Mouse (Mus musculus) CH12.LX (cell line): ENCODE data around the gene Dnajc28. TPM values are rescaled to one million over a fixed set of nuclear protein-coding genes. Genes with fewer than 3 reads are reported as not detected.
A peak's percentile ranks its signal among the peaks of the same experiment; 100 is the strongest.

Experiments
- DNase-seq: peaks from one replicate; pipeline ENCODE4 v3.0.0-alpha.2; 2013; ENCODE audit errors: extremely low read depth
- H3K27ac ChIP-seq: 2 replicates; pipeline ENCODE4 v1.5.1; 2012; ENCODE audit warnings: low read depth, mild to moderate bottlenecking, control low read depth, moderate library complexity; ENCODE audit not compliant: insufficient read depth
- H3K27me3 ChIP-seq: replicated peaks from 2 replicates; pipeline ENCODE3; 2012; ENCODE audit warnings: inconsistent platforms
- H3K36me3 ChIP-seq, 2 experiments: replicated peaks in 1 of 2; 2 replicates each; pipeline versions ENCODE3 to v1.6.1; 2012; ENCODE audit warnings: inconsistent platforms in 1 of 2, low read length in 1 of 2, mild to moderate bottlenecking in 1 of 2, mixed read lengths in 1 of 2, moderate library complexity in 1 of 2; ENCODE audit not compliant: control insufficient read depth in 1 of 2, insufficient read depth in 1 of 2
- H3K4me1 ChIP-seq, 2 experiments: 2 replicates each; pipeline ENCODE4 v1.6.1; 2012; ENCODE audit warnings: inconsistent platforms in 1 of 2, moderate library complexity in 1 of 2; ENCODE audit not compliant: insufficient read depth in 2 of 2, control insufficient read depth in 1 of 2
- H3K4me2 ChIP-seq: 2 replicates; pipeline ENCODE4 v1.6.1; 2012; ENCODE audit warnings: low read depth, mild to moderate bottlenecking, control low read depth; ENCODE audit not compliant: poor library complexity, insufficient read depth, severe bottlenecking
- H3K4me3 ChIP-seq, 3 experiments: fragments of 150-350 bp in 1 of 3; sonication (generic) in 1 of 3; replicated peaks in 1 of 3; 2 replicates each; pipeline versions ENCODE3 to v1.5.1; 2011 to 2012; ENCODE audit warnings: low read depth in 2 of 3, low read length in 2 of 3, mild to moderate bottlenecking in 2 of 3, moderate library complexity in 2 of 3, control low read depth in 1 of 3, improper control_type of control experiment in 1 of 3, inconsistent platforms in 1 of 3, mixed read lengths in 1 of 3; ENCODE audit not compliant: poor library complexity in 1 of 3
- H3K79me2 ChIP-seq: replicated peaks from 2 replicates; pipeline ENCODE4 v1.6.1; 2012; ENCODE audit warnings: mild to moderate bottlenecking, moderate library complexity; ENCODE audit not compliant: control insufficient read depth, poor library complexity, insufficient read depth, severe bottlenecking; ENCODE audit errors: extremely low read depth
- H3K9ac ChIP-seq: 2 replicates; pipeline ENCODE4 v1.6.1; 2012; ENCODE audit warnings: low read depth, mild to moderate bottlenecking, control low read depth, moderate library complexity; ENCODE audit not compliant: insufficient read depth
- H3K9me3 ChIP-seq: replicated peaks from 2 replicates; pipeline ENCODE3; 2012; ENCODE audit warnings: low read length, inconsistent platforms, mixed read lengths
- CHD1 ChIP-seq: IDR thresholded peaks from 2 replicates; pipeline ENCODE4 v1.6.1; 2012; ENCODE audit warnings: low read depth, low read length, improper control_type of control experiment, inconsistent platforms
- CTCF ChIP-seq, 2 experiments: IDR thresholded peaks in 1 of 2; conservative IDR thresholded peaks in 1 of 2; 2 replicates each; pipeline ENCODE4 v1.5.1; 2011 to 2012; ENCODE audit warnings: low read depth in 2 of 2, low read length in 2 of 2, improper control_type of control experiment in 1 of 2, inconsistent platforms in 1 of 2, mild to moderate bottlenecking in 1 of 2, moderate library complexity in 1 of 2
- ELF1 ChIP-seq: IDR thresholded peaks from 2 replicates; pipeline ENCODE4 v1.6.1; 2014; ENCODE audit warnings: low read depth, mild to moderate bottlenecking, inconsistent platforms, low read length, improper control_type of control experiment
- ETS1 ChIP-seq: conservative IDR thresholded peaks from 2 replicates; pipeline ENCODE4 v1.6.1; 2012; ENCODE audit warnings: low read depth, mild to moderate bottlenecking, inconsistent platforms, low read length, improper control_type of control experiment, moderate library complexity
- GABPA ChIP-seq: IDR thresholded peaks from 2 replicates; pipeline ENCODE4 v1.6.1; 2012; ENCODE audit warnings: low read depth, low read length, improper control_type of control experiment, inconsistent platforms; ENCODE audit not compliant: insufficient replicate concordance
- HCFC1 ChIP-seq: IDR thresholded peaks from 2 replicates; pipeline ENCODE4 v1.6.1; 2012; ENCODE audit warnings: low read depth, mild to moderate bottlenecking, inconsistent platforms, low read length, improper control_type of control experiment
- IRF4 ChIP-seq: IDR thresholded peaks from 2 replicates; pipeline ENCODE4 v1.6.1; 2014; ENCODE audit warnings: low read depth, mild to moderate bottlenecking, inconsistent platforms, low read length, improper control_type of control experiment
- JUN ChIP-seq: IDR thresholded peaks from 2 replicates; pipeline ENCODE4 v1.6.1; 2011; ENCODE audit warnings: low read depth, mild to moderate bottlenecking, low read length, improper control_type of control experiment, moderate library complexity; ENCODE audit not compliant: insufficient read depth
- MAX ChIP-seq: IDR thresholded peaks from 2 replicates; pipeline ENCODE4 v1.6.1; 2011; ENCODE audit warnings: low read length, improper control_type of control experiment
- MAZ ChIP-seq: IDR thresholded peaks from 2 replicates; pipeline ENCODE4 v1.6.1; 2012; ENCODE audit warnings: low read depth, mild to moderate bottlenecking, inconsistent platforms, low read length, improper control_type of control experiment, moderate library complexity
- MYC ChIP-seq: IDR thresholded peaks from 2 replicates; pipeline ENCODE4 v1.6.1; 2011; ENCODE audit warnings: low read depth, mild to moderate bottlenecking, improper control_type of control experiment, low read length
- POLR2A ChIP-seq: IDR thresholded peaks from 2 replicates; pipeline ENCODE4 v1.6.1; 2011; ENCODE audit warnings: low read depth, mild to moderate bottlenecking, improper control_type of control experiment, low read length
- POLR2AphosphoS2 ChIP-seq: IDR thresholded peaks from 2 replicates; pipeline ENCODE4 v1.6.1; 2011; ENCODE audit warnings: low read depth, low read length, improper control_type of control experiment
- RAD21 ChIP-seq: IDR thresholded peaks from 2 replicates; pipeline ENCODE4 v1.6.1; 2011; ENCODE audit warnings: low read depth, mild to moderate bottlenecking, low read length, improper control_type of control experiment, moderate library complexity
- RCOR1 ChIP-seq: conservative IDR thresholded peaks from 2 replicates; pipeline ENCODE4 v1.6.1; 2012; ENCODE audit warnings: low read depth, mild to moderate bottlenecking, inconsistent platforms, low read length, improper control_type of control experiment
- SIN3A ChIP-seq: IDR thresholded peaks from 2 replicates; pipeline ENCODE4 v1.6.1; 2012; ENCODE audit warnings: low read length, improper control_type of control experiment, inconsistent platforms
- ZC3H11A ChIP-seq: IDR thresholded peaks from 2 replicates; pipeline ENCODE4 v1.6.1; 2012; ENCODE audit warnings: low read depth, mild to moderate bottlenecking, inconsistent platforms, low read length, improper control_type of control experiment
- dilution Hi-C: fragments of 300-500 bp; cut with MboI; formaldehyde crosslinking; loops from 2 replicates; pipeline ENCODE4 v1.14.3; 2020; ENCODE audit warnings: low sequenced_read_pairs; ENCODE audit not compliant: extremely low pct_unique_long_range_greater_than_20kb, extremely low pct_ligation_motif_present
- in situ Hi-C: fragments of 300-500 bp; cut with MboI; formaldehyde crosslinking; loops from 3 replicates; pipeline ENCODE4 v1.14.3; 2019; ENCODE audit warnings: low sequenced_read_pairs, low pct_ligation_motif_present, low pct_unique_long_range_greater_than_20kb, mixed read lengths
- polyA plus RNA-seq: library from polyadenylated mRNA; unstranded; fragments of >175 nt; gene quantifications from 2 replicates; pipeline ENCODE4 v1.2.1, GENCODE M21; 2012; ENCODE audit warnings: low read depth; ENCODE audit not compliant: insufficient read length
- total RNA-seq, 2 experiments: library from RNA; depleted of rRNA; stranded (reverse); fragments of 300-350 nt in 1 of 2; fragments of >200 nt in 1 of 2; gene quantifications; 2 replicates each; pipeline ENCODE4 v1.2.3; 2012 to 2014

Gene Dnajc28
- total and polyA plus RNA-seq, 3 experiments = 0.47 to 1.8 (median 0.97) TPM

GRCm38 (mm10) chr16:91652191-91652590 is 33.4 kb upstream of the Dnajc28 start:
- Histone ChIP-seq H3K27me3 (no peaks in the 10 kb centered on the region), H3K4me1 (peaks cover 5 to 40% of the 10 kb centered on the region in 2 experiments; a peak in 3 of 4 replicates), H3K79me2 (peaks cover 86% of the 10 kb centered on the region), H3K9ac (no peak overlapping the region), H3K27ac (no peak overlapping the region), H3K4me3 (no peak overlapping the region), H3K9me3 (no peaks in the 10 kb centered on the region), H3K4me2 (no peak overlapping the region), H3K36me3 (peaks cover 43 to 67% of the 10 kb centered on the region in 2 experiments)
- TF ChIP-seq IRF4 = no peak
- TF ChIP-seq POLR2A = peak; percentile 37; the same call in 1 of the 2 replicates
- no peak for TF ChIP-seq MAZ
- in situ Hi-C loops (no loop called here), dilution Hi-C loops (no loop called here)
- DNase-seq = no peak

DNA sequence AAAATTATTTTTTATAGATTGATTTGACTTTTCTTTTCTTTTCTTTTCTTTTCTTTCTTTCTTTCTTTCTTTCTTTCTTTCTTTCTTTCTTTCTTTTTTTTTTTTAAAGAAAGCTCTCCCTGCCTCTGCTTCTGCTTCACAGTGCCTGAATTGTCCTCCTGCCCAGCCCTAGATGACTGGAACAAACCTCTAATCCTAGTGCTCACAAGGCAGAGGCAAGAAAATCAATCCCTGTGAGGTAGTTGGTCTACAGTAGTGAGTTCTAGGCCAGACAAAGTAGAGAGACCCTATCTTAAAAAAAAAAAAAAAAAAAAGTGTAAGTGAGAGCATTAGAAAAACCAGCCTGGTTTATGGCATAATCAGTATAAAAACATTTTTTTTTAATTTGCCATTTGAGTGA is 31.0 kb upstream of the Dnajc28 start:
- no peak overlapping the region for H3K4me3 ChIP-seq
- TF ChIP-seq ETS1 (no peak), CHD1 (0 out of 2 replicates have a peak, but pooled peaks have one; percentile 58)
- TF ChIP-seq, all 38 proteins: peak for 1
- H3K27me3 ChIP-seq = no peaks in the 10 kb centered on the region
- dilution Hi-C loops (no loop called here), in situ Hi-C loops (no loop called here)
- peaks cover 76% of the 10 kb centered on the region for H3K79me2 ChIP-seq
- peak overlapping the region; percentile 43; the same call in 1 of the 2 replicates for H3K9ac ChIP-seq
- DNase-seq = no peak
- peaks cover 5 to 43% of the 10 kb centered on the region in 2 experiments; a peak in 3 of 4 replicates for H3K4me1 ChIP-seq
- peaks cover 19 to 45% of the 10 kb centered on the region in 2 experiments for H3K36me3 ChIP-seq
- H3K27ac ChIP-seq = no peak overlapping the region
- H3K9me3 ChIP-seq = no peaks in the 10 kb centered on the region
- peak overlapping the region; percentile 82; the same call in 1 of the 2 replicates for H3K4me2 ChIP-seq

DNA sequence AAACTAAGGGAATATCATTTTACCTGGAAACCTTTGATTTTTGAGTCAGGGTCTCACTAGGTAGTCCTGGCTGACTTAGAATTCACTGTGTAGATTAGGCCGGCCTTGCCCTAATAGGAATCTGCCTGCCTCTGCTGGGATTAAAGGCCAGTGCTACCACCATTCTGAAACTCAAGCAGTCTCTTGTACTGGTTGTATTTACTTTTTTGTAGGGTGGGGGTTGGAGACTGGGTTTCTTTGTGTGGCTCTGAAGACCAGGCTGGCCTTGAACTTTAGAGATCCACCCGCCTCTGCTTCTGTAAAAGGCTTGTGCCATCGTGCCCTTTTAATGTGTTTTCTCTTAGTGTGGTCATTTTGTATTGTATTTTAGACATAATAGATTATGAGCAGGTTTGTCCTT is 30.4 kb upstream of the Dnajc28 start:
- H3K4me3 ChIP-seq = peak overlapping the region; percentile 63 to 89 (median 69)

More for the DNA sequence above, 30.4 kb upstream of the Dnajc28 start:
- no peak for DNase-seq
- TF ChIP-seq JUN = no peak
- TF ChIP-seq RCOR1 = no peak
- TF ChIP-seq POLR2AphosphoS2 = no peak
- no peak for TF ChIP-seq SIN3A
- no peak for TF ChIP-seq MAZ
- no peak for TF ChIP-seq ZC3H11A
- no peak for TF ChIP-seq ELF1
- no peak for TF ChIP-seq MYC
- no peak for TF ChIP-seq MAX
- TF ChIP-seq RAD21 = no peak
- TF ChIP-seq GABPA = no peak
- no peak for TF ChIP-seq CTCF (conservative IDR thresholded peaks at IDR 0.05 in 1 of 2, IDR thresholded peaks at IDR 0.05 in 1 of 2; ENCODE audit: low read depth in 2 of 2, low read length in 2 of 2)
- no peak for TF ChIP-seq HCFC1
- H3K9ac ChIP-seq = peak overlapping the region; percentile 98
- in situ Hi-C loops = no loop called here
- dilution Hi-C loops = no loop called here
- H3K79me2 ChIP-seq = peaks cover 77% of the 10 kb centered on the region
- H3K4me1 ChIP-seq = peaks cover 5 to 48% of the 10 kb centered on the region in 2 experiments; a peak in 3 of 4 replicates
- no peaks in the 10 kb centered on the region for H3K9me3 ChIP-seq
- H3K4me2 ChIP-seq = peak overlapping the region; percentile 100
- no peak overlapping the region for H3K27ac ChIP-seq
- H3K27me3 ChIP-seq = no peaks in the 10 kb centered on the region
- peaks cover 17 to 44% of the 10 kb centered on the region in 2 experiments for H3K36me3 ChIP-seq
